Mouse (Mus musculus) midbrain, embryonic 10.5 days (tissue): ENCODE data around the gene Furin. TPM values are rescaled to one million over a fixed set of nuclear protein-coding genes. Genes with fewer than 3 reads are reported as not detected.
A peak's percentile ranks its signal among the peaks of the same experiment; 100 is the strongest.

Source experiments
- DNase-seq: peaks from one replicate; pipeline ENCODE4 v3.0.0-alpha.2; 2017; ENCODE audit warnings: low spot score
- H3K27ac ChIP-seq: fragments of 300-500 bp; sonication (generic); replicated peaks from 2 replicates; pipeline ENCODE4 v1.5.1; 2016; ENCODE audit warnings: mild to moderate bottlenecking
- H3K27me3 ChIP-seq: fragments of 300-500 bp; sonication (generic); 2 replicates; pipeline ENCODE4 v1.6.1; 2016; ENCODE audit warnings: low read depth, mild to moderate bottlenecking; ENCODE audit not compliant: poor library complexity, severe bottlenecking
- H3K36me3 ChIP-seq: fragments of 300-500 bp; sonication (generic); 2 replicates; pipeline ENCODE4 v1.6.1; 2016; ENCODE audit warnings: mild to moderate bottlenecking, moderate library complexity
- H3K4me1 ChIP-seq: fragments of 300-500 bp; sonication (generic); 2 replicates; pipeline ENCODE4 v1.6.1; 2016
- H3K4me3 ChIP-seq: fragments of 300-500 bp; sonication (generic); 2 replicates; pipeline ENCODE4 v1.5.1; 2016; ENCODE audit warnings: mild to moderate bottlenecking, moderate library complexity
- H3K9me3 ChIP-seq: fragments of 300-500 bp; sonication (generic); replicated peaks from 2 replicates; pipeline ENCODE4 v1.6.1; 2016; ENCODE audit warnings: mild to moderate bottlenecking
- WGBS: fragments of 180-500 bp; shearing (Covaris S2); methylation state at CpG from one replicate; pipeline ENCODE4 v1.1.7; 2016; 5-methylcytosine and 5-hydroxymethylcytosine counted together
- polyA plus RNA-seq: library from polyadenylated mRNA; unstranded; fragments of >200 nt; fragmentation: Nextera tagmentation; extraction: Ambion mirVana; gene quantifications from 2 replicates; pipeline ENCODE4 v1.2.1, GENCODE M21; 2016

The Furin gene
- polyA plus RNA-seq, 1 experiment from 2014 or later = 3.0 TPM

DNA sequence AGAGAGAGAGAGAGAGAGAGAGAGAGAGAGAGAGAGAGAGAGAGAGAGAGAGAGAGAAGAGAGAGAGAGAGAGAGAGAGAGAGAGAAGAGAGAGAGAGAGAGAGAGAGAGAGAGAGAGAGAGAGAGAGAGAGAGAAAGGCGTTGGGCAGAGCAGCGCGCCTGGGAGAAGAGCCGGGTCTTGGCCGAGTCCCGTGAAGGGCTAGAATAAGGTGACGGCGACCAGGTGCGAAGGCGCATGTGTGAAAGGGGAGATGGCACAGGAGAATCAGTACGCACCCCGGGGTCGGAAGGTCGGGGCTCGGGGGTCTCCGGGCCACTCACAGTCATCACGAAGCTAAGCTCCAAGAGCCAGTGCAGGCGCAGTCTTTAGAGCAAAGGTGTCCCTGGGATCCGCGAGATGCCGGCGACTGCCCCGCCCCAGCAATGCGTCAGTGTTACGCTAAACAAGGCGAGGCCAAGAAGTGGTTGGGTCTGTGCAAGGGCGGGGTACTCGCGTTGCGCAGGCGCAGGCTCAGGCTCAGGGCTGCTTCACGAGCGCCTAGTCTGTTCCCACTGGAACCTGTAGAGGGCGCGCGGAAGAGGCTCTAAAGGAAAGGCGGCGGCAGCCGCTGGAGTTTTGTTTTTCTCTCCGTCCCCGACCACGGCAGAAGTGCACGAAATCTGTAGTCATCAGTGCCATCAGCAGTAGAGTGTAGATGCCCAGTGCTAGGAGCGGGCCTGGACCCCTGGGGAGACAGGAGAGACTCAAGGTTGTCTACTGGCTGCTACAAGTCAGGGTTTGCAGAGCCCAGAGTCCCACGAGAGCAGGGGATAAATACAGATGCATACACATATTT, 65.2 kb downstream of the Furin start:
- WGBS = under 1% methylated on average over 45 of the region's 45 CpGs
- Histone ChIP-seq H3K4me1 (peaks cover 55% of the 10 kb centered on the region), H3K36me3 (peaks cover 30% of the 10 kb centered on the region), H3K9me3 (no peaks in the 10 kb centered on the region), H3K27ac (peak overlapping the region; percentile 85), H3K4me3 (peak overlapping the region; percentile 72), H3K27me3 (peaks cover 16% of the 10 kb centered on the region)
- DNase-seq = peak; percentile 97

DNA sequence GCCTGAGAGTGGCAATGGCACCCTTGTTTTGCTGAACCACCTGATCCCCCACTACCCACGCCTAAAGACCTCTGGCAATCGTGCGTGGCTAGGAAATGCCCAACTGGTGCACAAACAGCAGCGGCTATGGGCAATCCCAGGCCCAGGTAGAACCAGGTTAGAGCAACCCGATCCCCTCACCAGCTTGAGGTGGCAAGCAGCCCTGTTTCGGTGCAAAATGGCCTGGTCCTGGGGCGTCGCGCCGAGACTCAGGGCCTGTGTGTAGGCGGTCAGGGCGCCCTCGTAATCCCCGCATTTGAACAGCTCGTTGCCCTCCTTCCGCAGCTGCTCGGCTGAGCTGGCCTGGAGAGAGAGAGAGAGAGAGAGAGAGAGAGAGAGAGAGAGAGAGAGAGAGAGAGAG, 65.9 kb downstream of the Furin start:
- H3K9me3 ChIP-seq = no peaks in the 10 kb centered on the region
- peak overlapping the region; percentile 85 for H3K27ac ChIP-seq
- 12% methylated on average over 17 of the region's 17 CpGs for WGBS
- H3K4me3 ChIP-seq = peak overlapping the region; percentile 72
- peaks cover 37% of the 10 kb centered on the region for H3K36me3 ChIP-seq
- peak; percentile 41 for DNase-seq
- peaks cover 16% of the 10 kb centered on the region for H3K27me3 ChIP-seq
- peaks cover 55% of the 10 kb centered on the region for H3K4me1 ChIP-seq

Other genes starting within 250 kb of the Furin start
- 12.6 and 16.5 TPM in 2 replicates for gene Sema4b, start 218.6 kb downstream of the Furin start, polyA plus RNA-seq
- gene Cib1, start 172.6 kb downstream of the Furin start, polyA plus RNA-seq = 63.3 and 77.6 TPM in 2 replicates
- 5.6 and 6.3 TPM in 2 replicates for gene Gdpgp1, start 172.6 kb downstream of the Furin start, polyA plus RNA-seq
- gene Ttll13, start 159.1 kb downstream of the Furin start, polyA plus RNA-seq = 0.68 and 0.94 TPM in 2 replicates
- 44.8 and 48.9 TPM in 2 replicates for gene Ngrn, start 144.2 kb downstream of the Furin start, polyA plus RNA-seq
- 16.6 and 19.9 TPM in 2 replicates for gene Vps33b, start 135.8 kb downstream of the Furin start, polyA plus RNA-seq
- gene Prc1, start 111.0 kb downstream of the Furin start, polyA plus RNA-seq = 253 and 279 TPM in 2 replicates
- gene Rccd1, start 81.0 kb downstream of the Furin start, polyA plus RNA-seq = 12.6 and 13.4 TPM in 2 replicates
- 42.3 and 46.7 TPM in 2 replicates for gene Unc45a, start 64.4 kb downstream of the Furin start, polyA plus RNA-seq
- 24.8 and 24.9 TPM in 2 replicates for gene Hddc3, start 62.3 kb downstream of the Furin start, polyA plus RNA-seq
- 15.7 and 18.4 TPM in 2 replicates for gene Man2a2, start 34.1 kb downstream of the Furin start, polyA plus RNA-seq
- gene Fes, start 17.5 kb downstream of the Furin start, polyA plus RNA-seq = 9.1 and 11.8 TPM in 2 replicates
- gene Blm, start 129.7 kb upstream of the Furin start, polyA plus RNA-seq = 45.2 and 49.0 TPM in 2 replicates